Mouse (Mus musculus): Measurements from ENCODE around the gene Gm47189.
A peak's percentile ranks its signal among the peaks of the same experiment; 100 is the strongest.
"Not testable (repeated sequence)": the region's sequence is repeated elsewhere in the genome, so short reads cannot be mapped to it uniquely, and the experiment has no call there.

Gm47189 gene

GRCm38 (mm10) chr14:41772341-41772740 lies at the start of gene Gm47189:
TSS of gene Gm47189 (minus strand) at chr14:41772441.
- not testable (repeated sequence) for DNase-seq (ENCODE audit: low spot score in 2 of 2)

GRCm38 (mm10) chr14:41755931-41756330 lies 16.3 kb downstream of the Gm47189 start:
- DNase-seq (ENCODE audit: low spot score in 2 of 2) = peak; percentile 2 to 3

- DNase-seq (ENCODE audit: low spot score in 2 of 2) = not testable (repeated sequence)
These were observed 21.7 kb downstream of the Gm47189 start, which contains the start of gene Gm7929 for GRCm38 (mm10) chr14:41750514-41750913. TSS of gene Gm7929 (minus strand) at chr14:41750614.

- peak in 1 of 2 experiments; percentile 9 for DNase-seq (ENCODE audit: low spot score in 2 of 2)
These were observed 48.8 kb downstream of the Gm47189 start for GRCm38 (mm10) chr14:41723437-41723836.

GRCm38 (mm10) chr14:41717180-41717579 lies 55.1 kb downstream of the Gm47189 start:
- not testable (repeated sequence) for DNase-seq (ENCODE audit: low spot score in 2 of 2)
